Mouse (Mus musculus) spleen, adult 2 months (tissue): ENCODE results near the gene Apoc1.

Experiments
- CTCF ChIP-seq: fragments of 200-500 bp; IDR thresholded peaks from 2 replicates; pipeline ENCODE4 v1.5.1; 2011; ENCODE audit warnings: mild to moderate bottlenecking, inconsistent platforms; ENCODE audit not compliant: insufficient read depth, insufficient read length, insufficient replicate concordance; ENCODE audit errors: extremely low read depth
- POLR2A ChIP-seq: fragments of 200-500 bp; IDR thresholded peaks from 2 replicates; pipeline ENCODE4 v1.6.1; 2011; ENCODE audit warnings: low read depth, low read length, inconsistent platforms

DNA sequence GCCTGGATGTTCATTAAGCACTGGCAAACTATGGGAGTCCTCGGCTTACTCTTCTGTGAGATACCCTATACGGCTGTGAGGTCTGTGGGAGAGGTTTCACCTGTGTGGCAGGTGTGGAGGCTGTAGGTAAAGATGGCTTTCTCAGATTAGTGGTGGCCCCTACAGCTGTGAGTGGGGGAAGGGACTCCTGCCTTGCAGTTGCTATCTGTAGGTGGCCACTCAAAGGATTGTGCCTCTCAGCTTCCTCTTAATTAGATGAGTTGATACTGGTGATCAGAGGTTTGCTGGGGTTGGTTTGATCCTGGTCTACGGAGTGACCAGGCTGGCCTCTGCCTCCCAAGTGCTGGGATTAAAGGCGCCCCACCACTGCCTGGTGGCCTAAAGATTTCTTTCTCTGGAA lies 12.0 kb upstream of the Apoc1 start:
- TF ChIP-seq POLR2A (no peak), CTCF (no peak)
